Mouse (Mus musculus): ENCODE measurements at regions not wholly inside any gene's neighbourhood (a gene's known extent, or its start where the extent isn't known, plus 50 kb on each side); places are given as distances from the start of the nearest gene placed in this dataset.

GRCm38 (mm10) chr3:124986930-124987329 is 406.0 kb upstream of the 1700003H04Rik start:
- DNase-seq (ENCODE audit: inconsistent ontology term) = no peak

GRCm38 (mm10) chr3:124986515-124986914 is 405.6 kb upstream of the 1700003H04Rik start:
- DNase-seq (ENCODE audit: inconsistent ontology term) = no peak

- peak; percentile 69 for DNase-seq (ENCODE audit: inconsistent ontology term)
Observed at GRCm38 (mm10) chr3:124985428-124985827, 404.5 kb upstream of the 1700003H04Rik start.

GRCm38 (mm10) chr3:124935147-124935849 is 354.4 kb upstream of the 1700003H04Rik start:
- no peak for DNase-seq (ENCODE audit: inconsistent ontology term)

- DNase-seq (ENCODE audit: inconsistent ontology term) = no peak
Observed at GRCm38 (mm10) chr3:124932655-124933054, 351.8 kb upstream of the 1700003H04Rik start.

- no peak for DNase-seq (ENCODE audit: inconsistent ontology term)
Observed at GRCm38 (mm10) chr3:124930773-124931607, 350.1 kb upstream of the 1700003H04Rik start.

- no peak for DNase-seq (ENCODE audit: inconsistent ontology term)
Observed at GRCm38 (mm10) chr3:124908925-124909324, 328.0 kb upstream of the 1700003H04Rik start.
